Mouse (Mus musculus): ENCODE measurements around the gene Troap. TPM values are rescaled to one million over a fixed set of nuclear protein-coding genes. Genes with fewer than 3 reads are reported as not detected.
"Not testable (repeated sequence)": the region's sequence is repeated elsewhere in the genome, so short reads cannot be mapped to it uniquely, and the experiment has no call there.

Troap gene
- polyA plus RNA-seq, 1 experiment from 2014 or later, result 4.9 TPM

DNA sequence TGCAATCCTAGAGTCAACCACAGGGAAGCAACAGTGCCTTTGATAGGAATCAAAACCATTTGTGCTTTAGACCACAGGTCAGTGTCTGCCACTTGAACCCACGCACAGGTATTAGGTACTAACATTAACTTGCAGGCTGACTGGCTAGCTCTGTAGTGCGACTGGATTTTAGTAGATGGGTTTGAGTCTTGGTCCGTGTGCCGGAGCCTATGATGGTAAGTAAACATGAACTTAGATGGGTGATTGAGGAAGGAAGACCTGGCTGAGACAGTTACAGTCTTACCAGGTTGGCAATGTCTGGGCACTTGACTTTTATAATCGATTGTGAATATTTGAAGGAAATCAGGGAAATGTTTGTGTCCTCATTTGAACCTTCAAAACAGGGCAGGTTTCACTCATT, 35.6 kb upstream of the Troap start:
- Histone ChIP-seq H3K9ac (replicated peaks; ENCODE audit: low read length) (no peak overlapping the region), H3K36me3 (ENCODE audit: control insufficient read depth, insufficient read depth, low read length) (no peaks in the 10 kb centered on the region), H3K4me1 (ENCODE audit: control insufficient read depth, insufficient read depth, low read length) (peaks cover 4% of the 10 kb centered on the region; the same call in 1 of the 2 replicates), H3K4me3 (replicated peaks; ENCODE audit: low read depth, low read length) (no peak overlapping the region), H3K27ac (replicated peaks; ENCODE audit: low read depth, low read length) (no peak overlapping the region), H3K4me2 (ENCODE audit: low read length) (no peak overlapping the region), H3K27me3 (ENCODE audit: control insufficient read depth, insufficient read depth, low read length) (no peaks in the 10 kb centered on the region), H3K9me3 (ENCODE audit: control insufficient read depth, low read length) (no peaks in the 10 kb centered on the region)
- WGBS, result 92% methylated on average over 5 of the region's 5 CpGs
- ATAC-seq (ENCODE audit: low FRiP score, low TSS enrichment) (no peak), DNase-seq (no peak)

DNA sequence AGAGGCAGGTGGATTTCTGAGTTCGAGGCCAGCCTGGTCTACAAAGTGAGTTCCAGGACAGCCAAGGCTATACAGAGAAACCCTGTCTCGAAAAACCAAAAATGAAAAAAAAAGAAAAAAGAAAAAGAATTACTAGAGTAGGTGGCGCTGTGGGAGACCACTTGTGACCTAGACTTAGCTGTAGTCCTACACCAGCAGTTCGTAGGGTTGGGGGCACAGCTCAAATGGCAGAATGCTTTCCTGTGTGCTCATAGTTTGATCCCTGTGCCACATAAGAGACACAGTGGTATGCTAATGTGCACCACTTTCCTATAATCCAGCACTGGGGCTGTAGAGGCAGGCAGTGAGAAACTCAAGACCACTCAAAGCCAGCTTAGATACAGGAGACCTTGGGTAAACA, 35.1 kb upstream of the Troap start:
- H3K4me3 ChIP-seq (replicated peaks; ENCODE audit: low read depth, low read length), result no peak overlapping the region
- 87% methylated on average over 4 of the region's 4 CpGs for WGBS
- H3K9me3 ChIP-seq (ENCODE audit: control insufficient read depth, low read length), result no peaks in the 10 kb centered on the region
- H3K4me2 ChIP-seq (ENCODE audit: low read length), result no peak overlapping the region
- peaks cover 4% of the 10 kb centered on the region; the same call in 1 of the 2 replicates for H3K4me1 ChIP-seq (ENCODE audit: control insufficient read depth, insufficient read depth, low read length)
- H3K36me3 ChIP-seq (ENCODE audit: control insufficient read depth, insufficient read depth, low read length), result no peaks in the 10 kb centered on the region
- DNase-seq (no peak), ATAC-seq (ENCODE audit: low FRiP score, low TSS enrichment) (no peak)
- no peaks in the 10 kb centered on the region for H3K27me3 ChIP-seq (ENCODE audit: control insufficient read depth, insufficient read depth, low read length)
- no peak overlapping the region for H3K9ac ChIP-seq (replicated peaks; ENCODE audit: low read length)
- H3K27ac ChIP-seq (replicated peaks; ENCODE audit: low read depth, low read length), result no peak overlapping the region

DNA sequence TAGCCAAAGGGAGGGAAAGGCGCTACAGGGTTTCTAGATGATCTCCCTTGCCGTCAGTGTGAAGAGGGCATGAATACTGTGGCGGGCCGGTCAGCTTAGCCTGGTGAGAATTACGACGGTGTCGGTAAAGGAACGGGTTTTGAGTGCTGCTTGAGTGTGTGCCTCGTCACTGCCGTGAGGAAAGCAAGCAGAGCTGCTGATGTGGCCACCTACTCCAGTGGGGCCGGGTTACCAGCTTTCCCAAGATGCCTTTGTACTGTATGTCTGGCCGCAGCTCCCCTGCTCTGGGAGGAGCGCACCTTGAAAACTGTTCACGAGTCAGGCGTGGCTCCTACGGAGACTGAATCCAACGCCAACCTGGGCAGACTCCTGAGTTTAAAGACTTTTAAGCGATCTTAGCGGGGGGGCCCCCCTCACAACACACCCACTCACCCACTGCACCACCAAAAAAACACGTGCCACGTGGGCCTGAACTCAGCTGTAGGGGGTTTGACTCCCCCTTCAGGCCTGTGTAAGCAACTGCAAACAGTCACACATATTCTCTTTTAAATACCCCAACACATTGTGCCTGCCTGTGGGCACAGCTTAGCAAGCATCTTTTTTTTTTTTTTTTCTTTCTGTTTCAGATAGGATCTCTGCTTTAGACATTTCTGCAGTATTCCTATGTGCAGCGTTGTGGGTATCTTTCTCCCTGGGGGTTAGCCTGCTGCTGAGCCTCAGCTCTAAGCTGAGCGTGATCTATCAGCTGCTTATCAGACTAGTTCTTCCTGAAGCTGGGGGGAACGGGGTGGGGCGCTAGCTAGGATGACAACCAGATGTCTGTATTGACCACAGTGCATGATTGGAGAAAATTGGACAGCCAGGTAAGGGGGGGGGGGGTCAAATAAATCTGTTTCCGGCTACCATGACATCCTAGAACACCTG, 34.1 kb upstream of the Troap start:
- no peaks in the 10 kb centered on the region for H3K9me3 ChIP-seq (ENCODE audit: control insufficient read depth, low read length)
- no peak overlapping the region for H3K4me3 ChIP-seq (replicated peaks; ENCODE audit: low read depth, low read length)
- H3K27me3 ChIP-seq (ENCODE audit: control insufficient read depth, insufficient read depth, low read length), result no peaks in the 10 kb centered on the region
- no peak for ATAC-seq (ENCODE audit: low FRiP score, low TSS enrichment)
- no peak overlapping the region for H3K9ac ChIP-seq (replicated peaks; ENCODE audit: low read length)
- 71% methylated on average over 26 of the region's 26 CpGs for WGBS
- no peak overlapping the region for H3K4me2 ChIP-seq (ENCODE audit: low read length)
- no peak overlapping the region for H3K27ac ChIP-seq (replicated peaks; ENCODE audit: low read depth, low read length)
- H3K36me3 ChIP-seq (ENCODE audit: control insufficient read depth, insufficient read depth, low read length), result no peaks in the 10 kb centered on the region
- H3K4me1 ChIP-seq (ENCODE audit: control insufficient read depth, insufficient read depth, low read length), result peaks cover 4% of the 10 kb centered on the region; the same call in 1 of the 2 replicates
- DNase-seq, result no peak

DNA sequence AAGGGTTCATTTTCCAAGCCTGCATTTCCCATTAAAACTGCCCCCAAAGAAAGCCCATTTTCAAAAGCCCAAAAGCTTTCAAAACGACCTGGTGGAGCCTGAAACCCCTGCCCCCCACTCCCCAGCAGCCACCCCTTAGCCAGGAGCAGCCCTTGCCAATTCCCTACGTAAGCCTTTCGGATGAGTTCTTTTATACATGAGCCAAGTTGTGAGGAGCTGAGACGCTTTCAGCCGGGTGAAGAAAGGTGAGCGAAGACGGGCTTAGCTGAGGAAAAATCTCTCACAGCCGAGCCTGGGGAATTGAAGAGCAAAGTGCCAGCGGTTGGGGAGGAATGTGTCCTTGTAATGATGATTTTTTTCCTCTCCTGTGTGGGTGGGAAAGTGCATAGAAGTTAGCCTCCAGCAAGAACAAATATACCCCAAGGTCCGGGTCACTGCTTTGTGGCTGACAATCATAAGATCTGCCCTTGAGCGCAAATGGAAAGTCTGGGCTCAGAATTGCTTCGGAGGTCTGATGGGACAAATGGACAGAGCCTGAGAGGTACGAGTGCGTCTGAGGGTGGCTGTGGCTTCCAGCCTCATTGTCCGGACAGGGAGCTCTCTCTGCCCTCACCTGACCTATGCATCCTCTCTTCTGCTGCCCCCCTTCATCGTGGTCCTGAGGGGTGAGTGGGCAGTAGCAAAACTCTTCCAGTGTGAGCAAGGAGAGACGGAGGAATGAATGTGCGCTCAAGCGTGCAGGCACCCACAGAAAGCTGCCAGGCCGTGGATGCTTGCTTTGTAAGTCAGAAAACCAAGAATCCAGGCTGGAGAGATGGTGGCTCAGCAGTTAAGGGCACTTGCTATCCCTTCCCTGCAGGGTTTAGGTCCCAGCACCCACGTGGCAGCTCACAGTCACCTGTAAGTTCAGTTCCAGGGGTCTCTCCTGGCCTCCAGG, 33.2 kb upstream of the Troap start:
- H3K4me2 ChIP-seq (ENCODE audit: low read length), result no peak overlapping the region
- H3K27me3 ChIP-seq (ENCODE audit: control insufficient read depth, insufficient read depth, low read length), result no peaks in the 10 kb centered on the region
- H3K9ac ChIP-seq (replicated peaks; ENCODE audit: low read length), result no peak overlapping the region
- ATAC-seq (ENCODE audit: low FRiP score, low TSS enrichment), result no peak
- WGBS, result 36% methylated on average over 21 of the region's 21 CpGs
- DNase-seq, result peak; percentile 46
- no peak overlapping the region for H3K27ac ChIP-seq (replicated peaks; ENCODE audit: low read depth, low read length)
- no peaks in the 10 kb centered on the region for H3K9me3 ChIP-seq (ENCODE audit: control insufficient read depth, low read length)
- no peaks in the 10 kb centered on the region for H3K36me3 ChIP-seq (ENCODE audit: control insufficient read depth, insufficient read depth, low read length)
- peaks cover 4% of the 10 kb centered on the region; the same call in 1 of the 2 replicates for H3K4me1 ChIP-seq (ENCODE audit: control insufficient read depth, insufficient read depth, low read length)
- no peak overlapping the region for H3K4me3 ChIP-seq (replicated peaks; ENCODE audit: low read depth, low read length)

DNA sequence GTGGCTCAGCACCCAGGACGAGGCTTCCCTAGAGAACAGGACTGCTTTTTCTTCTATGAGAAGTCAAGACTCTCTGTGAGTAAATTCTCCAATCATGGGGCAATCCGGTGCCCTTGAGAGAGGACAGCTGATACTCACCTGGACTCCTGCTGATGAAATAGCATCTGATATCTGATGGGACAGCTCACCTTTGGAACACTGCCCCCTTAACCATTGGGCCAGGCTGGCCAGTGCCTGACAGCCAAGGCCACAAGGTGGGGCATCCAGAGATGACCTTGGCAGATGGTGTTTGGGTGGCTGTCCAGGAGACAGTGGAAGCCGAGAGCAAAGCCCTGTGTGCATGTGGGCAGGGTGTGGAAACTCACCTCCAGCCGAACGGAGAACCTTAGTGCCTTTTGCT, 32.0 kb upstream of the Troap start:
- Histone ChIP-seq H3K4me2 (ENCODE audit: low read length) (no peak overlapping the region), H3K36me3 (ENCODE audit: control insufficient read depth, insufficient read depth, low read length) (no peaks in the 10 kb centered on the region), H3K4me1 (ENCODE audit: control insufficient read depth, insufficient read depth, low read length) (peaks cover 4% of the 10 kb centered on the region; the same call in 1 of the 2 replicates), H3K9me3 (ENCODE audit: control insufficient read depth, low read length) (no peaks in the 10 kb centered on the region), H3K27me3 (ENCODE audit: control insufficient read depth, insufficient read depth, low read length) (no peaks in the 10 kb centered on the region), H3K9ac (replicated peaks; ENCODE audit: low read length) (no peak overlapping the region), H3K27ac (replicated peaks; ENCODE audit: low read depth, low read length) (no peak overlapping the region), H3K4me3 (replicated peaks; ENCODE audit: low read depth, low read length) (no peak overlapping the region)
- WGBS, result 85% methylated on average over 5 of the region's 5 CpGs
- DNase-seq, result no peak
- no peak for ATAC-seq (ENCODE audit: low FRiP score, low TSS enrichment)

DNA sequence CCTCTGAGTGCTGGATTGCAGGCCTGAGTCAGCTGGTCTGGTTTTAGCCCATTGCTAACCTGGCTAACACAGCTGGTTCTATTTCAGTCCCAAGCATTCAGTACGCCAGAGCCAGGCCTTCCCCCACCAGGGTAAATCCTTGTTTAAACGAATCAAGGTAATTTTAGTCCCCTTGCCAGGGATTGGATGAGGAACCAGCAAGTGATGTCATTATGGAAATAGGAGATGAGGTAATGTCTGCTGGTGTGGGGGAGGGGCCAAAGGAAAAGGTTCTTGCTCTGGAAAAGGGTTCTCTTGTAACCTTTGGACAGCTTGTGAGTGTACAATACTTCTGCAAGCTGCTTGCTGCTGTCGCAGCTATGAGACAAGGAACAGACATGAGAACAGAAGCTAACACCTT, 29.5 kb upstream of the Troap start:
- ATAC-seq (ENCODE audit: low FRiP score, low TSS enrichment) (no peak), DNase-seq (peak; percentile 15)
- H3K9me3 ChIP-seq (ENCODE audit: control insufficient read depth, low read length), result no peaks in the 10 kb centered on the region

DNA sequence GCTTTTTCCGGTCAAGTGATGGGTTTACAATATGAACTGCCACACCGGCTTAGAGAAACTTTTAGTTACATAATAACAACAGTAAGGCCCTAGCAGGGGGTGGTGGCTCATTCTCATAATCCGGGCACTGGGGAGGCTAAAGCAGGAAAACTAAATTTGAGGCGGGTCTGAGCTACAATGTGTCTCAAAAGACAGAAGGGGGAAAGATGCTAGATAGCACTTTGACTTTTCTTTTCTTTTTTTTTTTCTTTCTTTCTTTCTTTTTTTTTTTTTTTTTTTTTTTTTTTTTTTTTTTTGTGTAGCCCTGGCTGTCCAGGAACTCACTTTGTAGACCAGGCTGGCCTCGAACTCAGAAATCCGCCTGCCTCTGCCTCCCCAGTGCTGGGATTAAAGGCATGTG, 28.6 kb upstream of the Troap start:
- DNase-seq; H3K27ac ChIP-seq (replicated peaks; ENCODE audit: low read depth, low read length); H3K27me3 ChIP-seq (ENCODE audit: control insufficient read depth, insufficient read depth, low read length); H3K4me3 ChIP-seq (replicated peaks; ENCODE audit: low read depth, low read length); ATAC-seq (ENCODE audit: low FRiP score, low TSS enrichment); H3K4me2 ChIP-seq (ENCODE audit: low read length); H3K4me1 ChIP-seq (ENCODE audit: control insufficient read depth, insufficient read depth, low read length); H3K9me3 ChIP-seq (ENCODE audit: control insufficient read depth, low read length); H3K9ac ChIP-seq (replicated peaks; ENCODE audit: low read length); H3K36me3 ChIP-seq (ENCODE audit: control insufficient read depth, insufficient read depth, low read length): not testable (repeated sequence)
- 75% methylated on average over 6 of the region's 6 CpGs for WGBS

More for the DNA sequence above, 29.5 kb upstream of the Troap start:
- peaks cover 4% of the 10 kb centered on the region; the same call in 1 of the 2 replicates for H3K4me1 ChIP-seq (ENCODE audit: control insufficient read depth, insufficient read depth, low read length)
- no peaks in the 10 kb centered on the region for H3K27me3 ChIP-seq (ENCODE audit: control insufficient read depth, insufficient read depth, low read length)
- no peak overlapping the region for H3K4me3 ChIP-seq (replicated peaks; ENCODE audit: low read depth, low read length)
- no peak overlapping the region for H3K4me2 ChIP-seq (ENCODE audit: low read length)
- H3K9ac ChIP-seq (replicated peaks; ENCODE audit: low read length), result no peak overlapping the region
- H3K27ac ChIP-seq (replicated peaks; ENCODE audit: low read depth, low read length), result no peak overlapping the region
- 65% methylated on average over 3 of the region's 3 CpGs for WGBS
- no peaks in the 10 kb centered on the region for H3K36me3 ChIP-seq (ENCODE audit: control insufficient read depth, insufficient read depth, low read length)

DNA sequence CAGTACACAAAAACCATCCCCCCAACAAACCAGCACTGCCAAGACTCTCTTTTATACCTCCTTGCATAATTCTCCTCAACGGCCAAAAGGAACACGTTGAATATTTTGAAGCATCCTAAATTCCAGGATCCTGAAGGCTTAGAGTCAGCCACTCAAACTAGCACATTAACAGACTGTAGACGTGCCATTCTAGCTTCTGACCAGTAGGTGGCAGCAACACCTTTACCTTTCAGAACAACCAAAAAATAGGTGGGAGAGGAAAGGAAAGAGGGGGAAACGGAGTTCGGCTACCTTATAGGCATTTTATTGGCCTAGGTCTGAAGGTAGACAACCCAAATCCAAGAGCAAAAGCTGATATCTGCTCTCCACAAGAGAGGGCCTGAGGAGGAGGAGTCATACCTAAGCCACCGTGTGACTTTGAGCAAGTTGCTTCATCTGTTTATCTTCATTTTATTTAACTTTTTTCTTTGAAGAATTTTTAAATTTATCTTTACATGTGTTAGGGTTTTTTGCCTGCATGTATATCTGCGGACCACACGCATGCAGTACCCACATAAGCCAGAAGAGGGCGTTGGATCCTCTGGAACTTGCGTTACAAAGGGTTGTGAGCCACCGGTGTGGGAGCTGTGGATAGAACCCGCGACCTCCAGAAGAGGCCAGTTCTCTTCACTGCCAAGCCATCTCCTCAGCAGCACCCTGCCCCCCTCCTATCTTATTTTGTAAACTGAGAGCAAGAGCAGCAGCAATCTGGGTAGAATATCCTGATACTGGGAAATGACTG, 24.7 kb upstream of the Troap start:
- Histone ChIP-seq H3K36me3 (ENCODE audit: control insufficient read depth, insufficient read depth, low read length) (no peaks in the 10 kb centered on the region), H3K27ac (replicated peaks; ENCODE audit: low read depth, low read length) (no peak overlapping the region), H3K4me2 (ENCODE audit: low read length) (no peak overlapping the region), H3K4me1 (ENCODE audit: control insufficient read depth, insufficient read depth, low read length) (no peaks in the 10 kb centered on the region), H3K9ac (replicated peaks; ENCODE audit: low read length) (no peak overlapping the region), H3K4me3 (replicated peaks; ENCODE audit: low read depth, low read length) (no peak overlapping the region), H3K9me3 (ENCODE audit: control insufficient read depth, low read length) (no peaks in the 10 kb centered on the region), H3K27me3 (ENCODE audit: control insufficient read depth, insufficient read depth, low read length) (peaks cover 26% of the 10 kb centered on the region)
- 33% methylated on average over 13 of the region's 13 CpGs for WGBS
- peak; percentile 91 for DNase-seq
- ATAC-seq (ENCODE audit: low FRiP score, low TSS enrichment), result no peak

All from midbrain, embryonic 14.5 days (tissue).